Mouse (Mus musculus) MEL (cell line): ENCODE measurements around the gene Slit2. TPM values are rescaled to one million over a fixed set of nuclear protein-coding genes. Genes with fewer than 3 reads are reported as not detected.

Source experiments
- DNase-seq: peaks from one replicate; pipeline ENCODE4 v3.0.0; 2011; ENCODE audit warnings: low read depth, low spot score
- H3K27ac ChIP-seq: 2 replicates; pipeline ENCODE4 v1.5.1; 2012; ENCODE audit warnings: low read depth, mild to moderate bottlenecking, control low read depth, low read length, moderate library complexity; ENCODE audit not compliant: control insufficient read depth
- H3K27me3 ChIP-seq, 2 experiments: fragments of 150-350 bp in 1 of 2; sonication (generic) in 1 of 2; 2 replicates each; pipeline ENCODE4 v1.6.1; 2012; ENCODE audit warnings: low read length in 2 of 2, mild to moderate bottlenecking in 2 of 2, improper control_type of control experiment in 1 of 2, moderate library complexity in 1 of 2; ENCODE audit not compliant: insufficient read depth in 2 of 2, control insufficient read depth in 1 of 2
- H3K36me3 ChIP-seq, 2 experiments: 2 replicates each; pipeline ENCODE4 v1.6.1; 2012 to 2014; ENCODE audit warnings: low read length in 2 of 2, improper control_type of control experiment in 1 of 2, inconsistent platforms in 1 of 2, mild to moderate bottlenecking in 1 of 2; ENCODE audit not compliant: insufficient read depth in 2 of 2, control insufficient read depth in 1 of 2
- H3K4me1 ChIP-seq, 2 experiments: fragments of 150-350 bp in 1 of 2; sonication (generic) in 1 of 2; 2 replicates each; pipeline ENCODE4 v1.6.1; 2012; ENCODE audit warnings: low read length in 2 of 2, improper control_type of control experiment in 1 of 2, mild to moderate bottlenecking in 1 of 2; ENCODE audit not compliant: insufficient read depth in 2 of 2, control insufficient read depth in 1 of 2
- H3K4me3 ChIP-seq, 2 experiments: fragments of 150-350 bp in 1 of 2; sonication (generic) in 1 of 2; 2 replicates each; pipeline ENCODE4 v1.5.1; 2012; ENCODE audit warnings: low read depth in 2 of 2, low read length in 2 of 2, mild to moderate bottlenecking in 2 of 2, moderate library complexity in 2 of 2, control low read depth in 1 of 2, improper control_type of control experiment in 1 of 2; ENCODE audit not compliant: control insufficient read depth in 1 of 2, insufficient read depth in 1 of 2
- H3K79me2 ChIP-seq: 2 replicates; pipeline ENCODE4 v1.6.1; 2012; ENCODE audit warnings: mild to moderate bottlenecking, low read length, moderate library complexity; ENCODE audit not compliant: control insufficient read depth, poor library complexity, insufficient read depth
- H3K9ac ChIP-seq: 2 replicates; pipeline ENCODE4 v1.6.1; 2012; ENCODE audit warnings: low read depth, mild to moderate bottlenecking, control low read depth, low read length, moderate library complexity; ENCODE audit not compliant: control insufficient read depth, poor library complexity, severe bottlenecking
- H3K9me3 ChIP-seq: fragments of 150-350 bp; sonication (generic); replicated peaks from 2 replicates; pipeline ENCODE4 v1.6.1; 2012; ENCODE audit warnings: mild to moderate bottlenecking, low read length, improper control_type of control experiment, moderate library complexity; ENCODE audit not compliant: insufficient read depth
- CTCF ChIP-seq, 3 experiments: IDR thresholded peaks in 2 of 3; conservative IDR thresholded peaks in 1 of 3; 2 replicates each; pipeline ENCODE4 v1.5.1; 2011 to 2012; ENCODE audit warnings: low read length in 3 of 3, low read depth in 2 of 3, mild to moderate bottlenecking in 2 of 3, improper control_type of control experiment in 1 of 3, inconsistent platforms in 1 of 3, mixed read lengths in 1 of 3, moderate library complexity in 1 of 3; ENCODE audit not compliant: control insufficient read depth in 1 of 3, insufficient read depth in 1 of 3, poor library complexity in 1 of 3, severe bottlenecking in 1 of 3
- GABPA ChIP-seq: IDR thresholded peaks from 2 replicates; pipeline ENCODE4 v1.6.1; 2012; ENCODE audit warnings: low read depth, mild to moderate bottlenecking, inconsistent platforms, low read length, improper control_type of control experiment, moderate library complexity
- JUND ChIP-seq: IDR thresholded peaks from 2 replicates; pipeline ENCODE4 v1.6.1; 2011; ENCODE audit warnings: low read depth, mild to moderate bottlenecking, improper control_type of control experiment, low read length
- MEF2A ChIP-seq: IDR thresholded peaks from 2 replicates; pipeline ENCODE4 v1.6.1; 2014; ENCODE audit warnings: low read depth, mild to moderate bottlenecking, inconsistent platforms, low read length, improper control_type of control experiment; ENCODE audit not compliant: poor library complexity, insufficient replicate concordance, severe bottlenecking; ENCODE audit errors: extremely low read depth
- NRF1 ChIP-seq: IDR thresholded peaks from 2 replicates; pipeline ENCODE4 v1.6.1; 2014; ENCODE audit warnings: low read depth, mild to moderate bottlenecking, inconsistent platforms, low read length, improper control_type of control experiment, moderate library complexity; ENCODE audit not compliant: poor library complexity, insufficient read depth, severe bottlenecking
- POLR2AphosphoS5 ChIP-seq: IDR thresholded peaks from 2 replicates; pipeline ENCODE4 v1.6.1; 2012; ENCODE audit warnings: low read depth, borderline replicate concordance, mild to moderate bottlenecking, inconsistent platforms, low read length, moderate library complexity, mixed read lengths
- RCOR1 ChIP-seq: IDR thresholded peaks from 2 replicates; pipeline ENCODE4 v1.6.1; 2012; ENCODE audit warnings: low read depth, mild to moderate bottlenecking, inconsistent platforms, low read length, improper control_type of control experiment
- SIN3A ChIP-seq: IDR thresholded peaks from 2 replicates; pipeline ENCODE4 v1.6.1; 2012; ENCODE audit warnings: low read length, improper control_type of control experiment, inconsistent platforms
- TAL1 ChIP-seq: IDR thresholded peaks from 2 replicates; pipeline ENCODE4 v1.6.1; 2012; ENCODE audit warnings: mild to moderate bottlenecking, inconsistent platforms, low read length, moderate library complexity, mixed read lengths
- TBP ChIP-seq: IDR thresholded peaks from 2 replicates; pipeline ENCODE4 v1.8.0; 2011; ENCODE audit warnings: low read depth, low read length, improper control_type of control experiment
- UBTF ChIP-seq: IDR thresholded peaks from 2 replicates; pipeline ENCODE4 v1.6.1; 2012; ENCODE audit warnings: low read depth, mild to moderate bottlenecking, inconsistent platforms, low read length, improper control_type of control experiment, moderate library complexity, borderline replicate concordance; ENCODE audit not compliant: insufficient read depth
- USF2 ChIP-seq, 2 experiments: IDR thresholded peaks; 2 replicates each; pipeline ENCODE4 v1.6.1; 2011 to 2012; ENCODE audit warnings: improper control_type of control experiment in 2 of 2, low read length in 2 of 2, borderline replicate concordance in 1 of 2, inconsistent platforms in 1 of 2, low read depth in 1 of 2, mild to moderate bottlenecking in 1 of 2; ENCODE audit not compliant: insufficient read depth in 1 of 2
- ZMIZ1 ChIP-seq: IDR thresholded peaks from 2 replicates; pipeline ENCODE4 v1.6.1; 2012; ENCODE audit warnings: low read depth, mild to moderate bottlenecking, inconsistent platforms, low read length, improper control_type of control experiment, moderate library complexity
- polyA plus RNA-seq, 2 experiments: library from polyadenylated mRNA; stranded (reverse) in 1 of 2; unstranded in 1 of 2; fragments of >175 nt in 1 of 2; fragments of >200 nt in 1 of 2; gene quantifications; 2 replicates each; pipeline versions ENCODE4 v1.2.1 to v1.2.4; 2012; ENCODE audit warnings: low replicate concordance in 2 of 2, low read depth in 1 of 2; ENCODE audit not compliant: insufficient read length in 2 of 2, insufficient read depth in 1 of 2, missing spikeins in 1 of 2
- total RNA-seq: library from RNA; depleted of rRNA; stranded (reverse); fragments of 300-350 nt; gene quantifications from 2 replicates; pipeline ENCODE4 v1.2.3, GENCODE M21; 2012

Slit2 gene
- total and polyA plus RNA-seq, 3 experiments = not detected

DNA sequence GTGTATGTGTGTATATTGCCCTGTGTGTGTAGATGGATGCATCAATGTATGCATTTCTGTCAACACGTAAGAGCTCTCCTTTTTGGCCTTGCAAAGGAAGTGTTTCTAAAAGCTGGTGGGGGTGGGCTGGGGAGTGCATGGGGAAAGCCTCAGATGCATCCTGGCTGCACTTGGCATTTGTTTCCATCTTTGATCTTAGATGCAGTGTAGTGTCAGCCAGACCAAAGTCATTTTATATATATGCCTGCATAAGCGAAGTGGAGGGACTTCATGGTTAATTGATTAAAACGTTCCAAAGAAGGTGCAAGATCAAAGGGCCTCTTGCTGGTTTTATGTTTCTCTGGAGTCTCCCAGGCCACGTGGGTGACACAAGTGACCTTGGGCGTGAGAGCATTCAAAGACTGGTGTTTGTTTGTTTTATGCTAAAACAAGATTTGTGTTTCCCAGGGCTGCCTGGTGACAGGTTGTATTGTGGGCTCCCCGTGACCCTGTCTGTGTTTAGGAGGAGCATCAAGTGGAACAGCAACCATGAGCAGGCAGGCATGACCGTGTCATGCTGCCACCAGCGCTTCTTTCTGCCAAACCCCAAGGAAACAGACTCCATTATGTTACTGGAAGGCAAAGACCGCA, 351.1 kb downstream of the Slit2 start:
- Histone ChIP-seq H3K4me3 (no peak overlapping the region), H3K36me3 (no peaks in the 10 kb centered on the region), H3K27me3 (no peaks in the 10 kb centered on the region), H3K27ac (no peak overlapping the region), H3K9me3 (no peaks in the 10 kb centered on the region), H3K9ac (no peak overlapping the region), H3K79me2 (no peaks in the 10 kb centered on the region), H3K4me1 (no peaks in the 10 kb centered on the region)
- TF ChIP-seq POLR2AphosphoS5 (no peak), MEF2A (no peak), JUND (no peak), UBTF (no peak), SIN3A (no peak), ZMIZ1 (no peak), USF2 (IDR thresholded peaks at IDR 0.05; ENCODE audit: borderline replicate concordance in 1 of 2, insufficient read depth in 1 of 2, low read depth in 1 of 2, low read length in 2 of 2) (no peak), GABPA (no peak)
- DNase-seq = no peak

DNA sequence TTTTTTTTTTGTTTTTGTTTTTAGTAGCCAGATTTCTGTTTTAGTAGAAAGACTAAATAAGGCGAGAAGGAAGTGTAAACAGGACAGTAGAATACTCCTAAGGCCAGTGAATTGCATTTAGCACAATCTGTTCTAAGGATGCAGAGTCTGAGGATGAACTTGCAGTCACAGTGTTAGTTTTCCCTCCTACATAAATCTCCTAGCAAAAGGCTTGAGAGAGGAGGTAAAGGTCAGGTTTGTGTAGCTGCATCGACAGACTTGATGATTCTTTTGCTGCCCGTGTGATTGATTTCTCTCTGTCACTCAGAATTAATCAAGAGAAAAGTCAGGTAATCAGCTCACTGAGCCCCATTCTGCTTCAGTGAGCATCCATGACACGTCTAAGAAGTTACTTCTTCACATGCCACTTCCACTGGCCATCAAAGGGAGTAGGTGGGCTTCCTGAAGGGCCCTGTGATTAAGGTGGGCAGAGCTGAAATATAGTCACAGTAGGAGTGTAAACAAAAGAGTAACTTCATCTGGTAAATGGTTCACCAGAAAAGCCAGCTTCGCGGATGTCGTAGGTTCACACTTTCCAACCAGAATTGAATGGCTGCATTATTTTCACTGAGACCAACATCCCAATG, 358.0 kb downstream of the Slit2 start:
- Histone ChIP-seq H3K4me3 (no peak overlapping the region), H3K27ac (no peak overlapping the region), H3K27me3 (no peaks in the 10 kb centered on the region; a peak in 1 of 4 replicates), H3K79me2 (no peaks in the 10 kb centered on the region), H3K9ac (no peak overlapping the region), H3K9me3 (no peaks in the 10 kb centered on the region), H3K4me1 (no peaks in the 10 kb centered on the region), H3K36me3 (no peaks in the 10 kb centered on the region)
- DNase-seq = no peak
- TF ChIP-seq TAL1 (no peak), JUND (no peak), UBTF (no peak), CTCF (IDR thresholded peaks at IDR 0.05 in 2 of 3, conservative IDR thresholded peaks at IDR 0.05 in 1 of 3; ENCODE audit: control insufficient read depth in 1 of 3, insufficient read depth in 1 of 3, low read depth in 2 of 3, low read length in 3 of 3, poor library complexity in 1 of 3, severe bottlenecking in 1 of 3) (no peak), TBP (no peak), RCOR1 (no peak), NRF1 (no peak)
